Mouse (Mus musculus) left cerebral cortex, adult 9 months (tissue): ENCODE results near the gene Vmn2r14.
"Not testable (repeated sequence)": the region's sequence is repeated elsewhere in the genome, so short reads cannot be mapped to it uniquely, and the experiment has no call there.

Source experiments
- DNase-seq, 2 experiments: peaks; one replicate each; pipeline ENCODE4 v3.0.0; 2022; ENCODE audit warnings: low spot score in 2 of 2

The Vmn2r14 gene

DNA sequence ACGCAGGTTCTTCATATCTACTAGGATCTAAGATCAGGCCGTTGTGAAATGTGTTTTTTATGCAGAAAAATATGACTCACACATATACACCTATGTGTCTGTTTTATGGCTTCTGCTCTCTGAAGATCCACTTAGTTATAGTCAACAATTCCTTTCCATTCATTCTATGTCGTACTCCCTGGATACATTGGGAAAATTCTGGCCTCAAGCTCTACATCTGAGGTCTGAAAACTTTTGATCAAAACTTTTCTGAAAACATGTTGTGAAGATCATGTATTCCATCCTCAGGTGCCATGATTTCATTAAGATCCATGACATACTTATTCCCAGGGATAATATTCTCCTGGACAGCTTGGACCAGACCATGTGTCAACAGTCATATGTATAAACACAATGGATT is at the start of gene Vmn2r14:
Gene Vmn2r14 (minus strand): TSS at position 101 of the 400 bp plus-strand sequence.
- DNase-seq: no peak

DNA sequence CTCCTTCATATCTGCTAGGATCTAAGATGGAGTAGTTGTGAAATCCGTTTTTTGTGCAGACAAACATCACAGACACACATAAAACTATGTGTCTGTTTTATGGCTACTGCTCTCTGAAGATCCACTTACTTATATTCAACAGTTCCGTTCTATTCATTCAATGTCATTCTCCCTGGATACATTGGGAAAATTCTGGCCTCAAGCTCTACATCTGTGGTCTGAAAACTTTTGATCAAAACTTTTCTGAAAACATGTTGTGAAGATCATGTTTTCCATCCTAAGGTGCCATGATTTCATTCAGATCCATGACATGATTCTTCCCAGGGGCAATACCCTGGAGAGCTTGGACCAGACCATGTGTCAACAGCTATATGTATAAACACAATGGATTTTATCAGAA is 32.4 kb downstream of the Vmn2r14 start, which contains the start of gene Vmn2r13:
Gene Vmn2r13 (minus strand): TSS at position 101 of the 400 bp plus-strand sequence.
- DNase-seq: not testable (repeated sequence)

DNA sequence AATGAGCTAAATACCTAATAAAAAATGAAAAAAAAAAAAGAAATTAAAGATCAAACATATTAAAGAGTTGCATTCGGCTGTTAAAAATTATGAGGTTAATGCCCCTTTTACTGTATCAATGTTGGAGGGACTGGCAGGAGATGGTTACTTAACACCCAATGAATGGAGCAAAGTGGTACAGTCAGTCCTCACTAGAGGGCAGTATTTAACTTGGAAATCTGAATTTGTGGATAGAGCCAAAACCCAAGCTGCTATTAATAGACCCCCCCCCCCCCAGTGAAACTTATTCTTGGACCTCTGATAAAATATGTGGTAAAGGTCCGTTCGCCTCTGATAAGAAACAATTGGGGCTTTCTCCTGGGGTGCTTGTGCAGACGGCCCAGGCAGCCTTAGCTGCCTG is 57.7 kb downstream of the Vmn2r14 start:
- not testable (repeated sequence) for DNase-seq
